Mouse (Mus musculus) thymus, postnatal 10 days (tissue): Measurements from ENCODE around the gene Sort1.

Source experiments
- DNase-seq, 2 experiments: peaks; one replicate each; pipeline ENCODE4 v3.0.0; 2021; ENCODE audit warnings: low spot score in 2 of 2

The Sort1 gene

DNA sequence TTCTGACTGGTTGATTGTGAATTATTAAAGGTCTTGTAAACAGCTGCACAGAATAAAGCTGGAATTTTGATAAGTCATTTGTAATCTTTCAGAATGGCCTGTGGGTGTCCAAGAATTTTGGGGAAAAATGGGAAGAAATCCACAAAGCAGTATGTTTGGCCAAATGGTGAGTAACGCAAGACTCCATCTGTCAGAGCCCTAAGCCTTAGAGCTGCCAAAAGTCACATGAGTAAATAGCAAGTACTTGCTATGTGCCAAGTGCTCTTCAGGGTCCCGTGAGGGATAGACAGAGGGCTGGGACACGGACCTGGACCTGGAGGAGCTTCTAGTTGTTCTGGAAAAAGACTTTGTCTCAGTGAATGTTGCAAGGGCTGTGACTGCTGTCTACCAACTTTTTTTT is 44.0 kb downstream of the Sort1 start:
- no peak for DNase-seq

DNA sequence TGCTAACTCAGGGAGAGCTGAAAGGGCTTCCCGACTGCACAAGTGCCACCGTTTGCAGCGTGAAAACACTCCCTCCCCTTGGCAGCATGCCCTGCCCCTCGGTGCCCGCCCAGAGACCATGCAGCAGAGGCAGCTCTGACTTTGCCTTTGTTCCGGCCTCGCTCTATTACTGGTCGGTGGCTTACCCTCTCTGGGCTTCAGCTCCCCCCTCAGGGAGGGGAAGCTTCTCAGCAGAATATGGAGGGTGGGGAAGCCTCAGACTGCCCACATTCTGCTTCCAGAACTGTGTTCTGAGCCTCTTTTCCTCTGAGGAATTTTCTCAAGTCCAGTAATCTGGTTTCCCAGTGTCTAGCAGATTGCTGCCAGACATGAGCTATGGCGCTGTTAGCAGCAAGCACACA is 44.6 kb downstream of the Sort1 start:
- DNase-seq, result no peak

DNA sequence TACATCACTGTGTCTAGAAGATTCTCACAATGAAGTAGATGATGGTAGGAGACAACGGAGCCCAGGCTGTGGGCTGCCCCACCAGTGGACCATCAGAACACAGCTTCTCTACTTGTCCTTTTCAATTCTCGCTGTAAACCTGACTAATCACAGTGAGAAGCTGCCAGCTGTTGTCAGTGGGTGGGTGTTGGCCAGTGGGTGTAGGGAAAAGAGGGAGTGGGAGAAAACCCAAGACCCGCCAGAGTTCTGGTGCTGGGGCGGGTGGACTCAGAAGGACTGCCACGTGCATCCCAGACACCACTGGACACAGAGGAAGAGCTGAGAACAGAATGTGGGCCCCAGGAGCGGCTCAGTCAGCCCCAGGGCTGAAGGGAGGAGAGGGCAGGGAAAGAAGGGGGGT is 46.9 kb downstream of the Sort1 start:
- DNase-seq, result no peak

GRCm38 (mm10) chr3:108336878-108337277 is 53.0 kb downstream of the Sort1 start:
- DNase-seq, result no peak

DNA sequence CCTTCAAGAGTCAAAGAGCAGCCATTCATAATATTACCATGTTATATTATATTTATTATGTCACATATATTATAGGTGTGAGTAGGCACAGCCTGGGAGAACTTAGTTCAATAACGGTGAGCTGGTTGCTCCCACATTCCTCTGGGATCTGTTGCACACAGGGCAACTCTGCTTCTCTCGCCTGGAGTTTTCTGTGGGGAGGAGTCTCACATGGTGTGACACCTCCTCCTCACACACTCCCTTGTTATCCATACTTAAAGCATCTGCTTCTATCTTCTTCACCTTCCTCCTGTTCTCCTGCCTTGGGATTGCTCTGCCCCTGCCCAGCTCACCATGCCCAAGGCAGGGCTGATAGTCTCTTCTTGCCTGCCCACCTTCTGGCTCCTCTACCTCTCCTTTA is 57.2 kb downstream of the Sort1 start:
- no peak for DNase-seq

DNA sequence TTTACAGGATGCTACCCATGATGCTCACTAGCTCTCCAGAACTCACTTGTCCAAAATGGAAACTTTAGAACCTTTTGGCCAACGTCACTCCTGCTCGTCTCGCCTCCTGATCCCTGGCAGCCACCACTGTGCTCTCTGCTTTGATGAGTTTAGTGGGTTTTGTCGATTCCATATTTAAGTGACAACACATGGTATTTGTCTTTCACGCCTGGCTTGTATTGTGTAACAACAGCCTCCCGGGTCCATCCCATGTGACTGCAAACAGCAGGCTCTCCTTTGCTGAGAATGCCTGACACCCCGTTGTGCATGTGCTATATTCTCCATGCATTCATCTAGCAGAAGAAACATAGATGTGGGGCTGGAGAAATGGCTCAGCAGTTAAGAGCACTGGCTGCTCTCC is 58.3 kb downstream of the Sort1 start:
- DNase-seq, result no peak

DNA sequence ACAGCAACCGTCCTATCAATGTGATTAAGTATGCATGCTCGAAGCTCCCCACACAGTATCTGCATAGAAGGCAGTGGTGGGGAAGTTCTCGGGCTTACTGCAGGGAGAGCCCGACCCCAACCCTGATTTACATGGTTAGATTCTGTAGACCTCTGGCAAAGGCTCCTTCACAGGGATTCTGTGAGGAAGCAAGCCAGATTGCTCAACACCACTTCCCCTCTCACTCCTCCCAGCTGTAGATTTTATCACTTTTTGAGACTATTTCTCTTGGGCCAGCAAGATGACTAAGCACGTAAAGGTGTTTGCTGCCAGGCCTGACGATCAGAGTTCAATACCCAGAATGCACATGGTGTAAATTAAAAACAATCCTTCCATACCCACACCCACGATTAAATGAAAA is 62.0 kb downstream of the Sort1 start:
- no peak for DNase-seq

- no peak for DNase-seq
Observed at GRCm38 (mm10) chr3:108348376-108348775, 64.5 kb downstream of the Sort1 start.

- no peak for DNase-seq
Observed at GRCm38 (mm10) chr3:108355245-108355644, 71.4 kb downstream of the Sort1 start.

DNA sequence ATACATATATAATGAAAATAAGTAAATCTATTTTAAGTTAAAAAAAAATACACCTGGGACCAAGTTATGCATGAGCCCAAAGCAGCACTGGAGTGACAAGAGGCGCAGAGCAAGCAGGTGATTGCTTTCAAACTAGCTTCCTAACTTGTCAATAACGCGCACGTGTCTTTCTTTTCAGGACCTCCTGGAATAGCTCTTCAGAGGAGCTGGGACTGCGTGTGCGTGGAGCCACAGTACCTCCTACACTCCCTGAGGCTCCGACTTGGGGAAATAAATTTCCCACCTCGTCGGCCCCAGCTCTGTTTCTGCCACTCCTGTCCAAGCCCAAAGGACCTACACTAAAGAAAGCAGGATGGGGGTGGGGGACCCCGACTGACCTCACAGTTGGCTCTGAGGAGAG is 73.2 kb downstream of the Sort1 start:
- no peak for DNase-seq

DNA sequence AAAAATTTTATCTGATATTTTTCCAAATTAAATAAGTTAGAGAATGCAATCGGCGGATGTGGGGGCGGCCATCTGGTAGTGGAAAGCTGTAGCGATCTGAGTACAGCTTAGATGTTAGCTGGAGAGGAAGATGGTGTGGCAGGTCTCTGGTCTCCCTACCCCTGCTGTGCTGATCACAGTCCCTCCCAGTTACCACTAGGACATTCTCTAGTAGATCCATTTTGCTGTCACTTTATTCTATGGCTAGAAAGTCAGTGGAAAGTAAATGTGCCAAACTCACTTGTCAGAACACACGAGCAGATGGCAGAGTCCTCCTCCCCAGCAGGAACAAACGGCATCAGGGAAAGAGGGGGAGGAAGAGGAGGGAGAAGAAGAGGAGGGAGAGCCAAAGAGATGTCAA is 74.6 kb downstream of the Sort1 start:
- no peak for DNase-seq

- no peak for DNase-seq
Observed at GRCm38 (mm10) chr3:108360894-108361293, 77.0 kb downstream of the Sort1 start.

DNA sequence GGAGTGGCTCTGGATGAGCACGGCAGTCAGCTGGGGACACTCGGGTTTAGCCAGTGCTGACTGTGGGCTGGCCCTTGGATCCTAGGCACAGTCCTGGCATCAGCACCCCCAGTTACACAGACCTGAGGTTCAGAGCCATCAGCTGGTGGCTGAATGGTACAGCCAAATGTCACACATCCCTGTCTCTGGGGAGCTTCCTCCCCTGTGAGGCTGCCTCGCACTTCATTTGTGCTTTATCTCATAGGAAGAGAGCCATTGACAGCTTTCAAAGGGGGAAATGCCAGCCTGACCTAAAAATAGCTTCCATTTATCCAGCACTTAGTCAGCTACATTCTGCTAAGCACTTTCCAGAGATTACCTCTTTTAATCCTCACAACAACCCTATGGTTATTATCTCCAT is 79.7 kb downstream of the Sort1 start:
- DNase-seq, result no peak

DNA sequence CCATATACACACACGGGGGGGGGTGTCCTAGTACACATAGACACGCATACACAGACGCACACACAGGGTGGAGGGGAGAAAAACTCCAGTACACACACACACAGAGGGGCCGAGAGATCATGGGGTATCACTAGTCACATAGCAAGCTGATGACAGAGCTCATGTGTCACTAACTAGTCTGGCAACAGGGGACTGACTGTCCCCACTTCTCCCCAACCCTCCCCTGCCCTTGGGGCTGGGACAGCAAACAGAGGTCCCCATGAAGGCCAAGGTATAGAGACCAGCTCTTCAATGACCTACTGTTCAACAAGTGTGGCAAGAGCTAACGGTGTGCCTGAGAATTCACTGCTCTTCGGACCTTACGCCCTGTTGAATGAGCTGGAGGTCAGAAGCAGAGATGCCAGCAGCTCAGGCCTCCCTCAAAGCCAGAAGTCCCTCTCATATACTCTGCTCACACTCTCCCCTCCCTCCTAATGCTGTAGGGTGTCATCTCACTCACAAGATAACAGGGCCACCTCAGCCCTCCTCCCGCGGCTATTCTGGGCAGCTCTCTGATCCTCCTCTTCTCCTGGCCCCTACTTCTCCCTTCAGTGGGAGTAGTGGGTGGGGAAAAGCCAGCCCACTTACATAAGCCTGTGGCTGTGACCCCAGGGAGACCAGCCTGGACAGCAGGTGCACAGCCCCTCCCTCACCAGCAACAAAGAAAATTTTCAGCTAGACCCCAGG is 80.6 kb downstream of the Sort1 start, which contains the start of gene Mybphl:
Gene Mybphl (plus strand): TSS at position 642 of the 726 bp plus-strand sequence.
- DNase-seq, result no peak

GRCm38 (mm10) chr3:108367173-108367572 is 83.3 kb downstream of the Sort1 start:
- DNase-seq, result no peak

- DNase-seq, result no peak
Observed at GRCm38 (mm10) chr3:108367828-108368227, 83.9 kb downstream of the Sort1 start.

GRCm38 (mm10) chr3:108368721-108369120 is 84.8 kb downstream of the Sort1 start:
- no peak for DNase-seq

GRCm38 (mm10) chr3:108372274-108372673 is 88.4 kb downstream of the Sort1 start:
- no peak for DNase-seq

GRCm38 (mm10) chr3:108372691-108373090 is 88.8 kb downstream of the Sort1 start:
- DNase-seq, result no peak

GRCm38 (mm10) chr3:108378875-108379663 is 95.2 kb downstream of the Sort1 start:
- no peak for DNase-seq

- no peak for DNase-seq
Observed at GRCm38 (mm10) chr3:108380695-108381094, 96.8 kb downstream of the Sort1 start.

- no peak for DNase-seq
Observed at GRCm38 (mm10) chr3:108381945-108382875, 98.3 kb downstream of the Sort1 start.
